Mouse (Mus musculus): ENCODE measurements around the gene Gm10065. TPM values are rescaled to one million over a fixed set of nuclear protein-coding genes. Genes with fewer than 3 reads are reported as not detected.
"Not testable (repeated sequence)": the region's sequence is repeated elsewhere in the genome, so short reads cannot be mapped to it uniquely, and the experiment has no call there.

The Gm10065 gene
- polyA plus RNA-seq, 1 experiment from 2014 or later: not detected

GRCm38 (mm10) chr13:21462516-21462915 lies 16.7 kb downstream of the Gm10065 start:
- not testable (repeated sequence) for H3K4me1 ChIP-seq; ATAC-seq; H3K9ac ChIP-seq; H3K4me3 ChIP-seq; H3K4me2 ChIP-seq; H3K9me3 ChIP-seq (replicated peaks); H3K36me3 ChIP-seq (ENCODE audit: poor library complexity, severe bottlenecking); H3K27ac ChIP-seq; H3K27me3 ChIP-seq
- 57% methylated on average over 9 of the region's 9 CpGs for WGBS

GRCm38 (mm10) chr13:21456347-21456746 lies 22.9 kb downstream of the Gm10065 start:
- Histone ChIP-seq H3K27me3 (peaks cover 19% of the 10 kb centered on the region), H3K36me3 (ENCODE audit: poor library complexity, severe bottlenecking) (peaks cover 2% of the 10 kb centered on the region; the same call in 1 of the 2 replicates), H3K4me1 (peaks cover 16% of the 10 kb centered on the region), H3K4me2 (no peak overlapping the region), H3K9ac (no peak overlapping the region), H3K27ac (no peak overlapping the region), H3K4me3 (no peak overlapping the region), H3K9me3 (replicated peaks) (no peaks in the 10 kb centered on the region)
- WGBS: 11% methylated on average over 4 of the region's 4 CpGs
- no peak for ATAC-seq

- H3K4me3 ChIP-seq: no peak overlapping the region
- peaks cover 16% of the 10 kb centered on the region; the same call in 1 of the 2 replicates for H3K27me3 ChIP-seq
- ATAC-seq: no peak
- no peaks in the 10 kb centered on the region for H3K9me3 ChIP-seq (replicated peaks)
- peaks cover 7% of the 10 kb centered on the region for H3K36me3 ChIP-seq (ENCODE audit: poor library complexity, severe bottlenecking)
- H3K27ac ChIP-seq: no peak overlapping the region
- 94% methylated on average over 3 of the region's 3 CpGs for WGBS
- H3K9ac ChIP-seq: no peak overlapping the region
- peaks cover 17% of the 10 kb centered on the region for H3K4me1 ChIP-seq
- H3K4me2 ChIP-seq: no peak overlapping the region
These were observed 25.1 kb downstream of the Gm10065 start for GRCm38 (mm10) chr13:21454133-21454532.

GRCm38 (mm10) chr13:21453449-21453848 lies 25.8 kb downstream of the Gm10065 start, which contains the start of gene Zscan26:
Gene Zscan26 (minus strand): TSS chr13:21453730.
- Histone ChIP-seq H3K27me3 (peaks cover 16% of the 10 kb centered on the region; the same call in 1 of the 2 replicates), H3K27ac (peak within 1 kb of the TSS; percentile 74), H3K36me3 (ENCODE audit: poor library complexity, severe bottlenecking) (peaks cover 14% of the 10 kb centered on the region), H3K9ac (peak within 1 kb of the TSS; percentile 78), H3K4me3 (peak within 1 kb of the TSS; percentile 79), H3K4me2 (peak within 1 kb of the TSS; percentile 79), H3K9me3 (replicated peaks) (no peaks in the 10 kb centered on the region), H3K4me1 (peaks cover 17% of the 10 kb centered on the region)
- WGBS: under 1% methylated on average over 23 of the region's 23 CpGs
- ATAC-seq: peak; percentile 95

- Histone ChIP-seq H3K4me1 (peaks cover 18% of the 10 kb centered on the region), H3K36me3 (ENCODE audit: poor library complexity, severe bottlenecking) (peaks cover 17% of the 10 kb centered on the region), H3K27me3 (peaks cover 16% of the 10 kb centered on the region; the same call in 1 of the 2 replicates), H3K4me2 (peak overlapping the region; percentile 79), H3K4me3 (peak overlapping the region; percentile 79), H3K27ac (peak overlapping the region; percentile 74), H3K9ac (peak overlapping the region; percentile 78), H3K9me3 (replicated peaks) (no peaks in the 10 kb centered on the region)
- under 1% methylated on average over 13 of the region's 13 CpGs for WGBS
- peak; percentile 39 for ATAC-seq
These were observed 26.2 kb downstream of the Gm10065 start for GRCm38 (mm10) chr13:21453042-21453441.

- Histone ChIP-seq H3K36me3 (ENCODE audit: poor library complexity, severe bottlenecking) (peaks cover 64% of the 10 kb centered on the region), H3K27ac (no peak overlapping the region), H3K4me2 (no peak overlapping the region), H3K27me3 (no peaks in the 10 kb centered on the region), H3K9me3 (replicated peaks) (no peaks in the 10 kb centered on the region), H3K4me1 (peaks cover 20% of the 10 kb centered on the region), H3K4me3 (no peak overlapping the region), H3K9ac (no peak overlapping the region)
- WGBS: 69% methylated on average over 16 of the region's 16 CpGs
- no peak for ATAC-seq
These were observed 31.2 kb downstream of the Gm10065 start for GRCm38 (mm10) chr13:21447856-21448614.

- H3K27ac ChIP-seq: no peak overlapping the region
- H3K9ac ChIP-seq: no peak overlapping the region
- H3K4me3 ChIP-seq: no peak overlapping the region
- no peaks in the 10 kb centered on the region for H3K27me3 ChIP-seq
- peaks cover 69% of the 10 kb centered on the region for H3K36me3 ChIP-seq (ENCODE audit: poor library complexity, severe bottlenecking)
- ATAC-seq: no peak
- peaks cover 8% of the 10 kb centered on the region; the same call in 1 of the 2 replicates for H3K4me1 ChIP-seq
- H3K4me2 ChIP-seq: no peak overlapping the region
- H3K9me3 ChIP-seq (replicated peaks): no peaks in the 10 kb centered on the region
- 91% methylated on average over 9 of the region's 9 CpGs for WGBS
These were observed 32.4 kb downstream of the Gm10065 start for GRCm38 (mm10) chr13:21446796-21447195.

GRCm38 (mm10) chr13:21441207-21441572 lies 38.1 kb downstream of the Gm10065 start:
- no peaks in the 10 kb centered on the region for H3K27me3 ChIP-seq
- no peaks in the 10 kb centered on the region for H3K9me3 ChIP-seq (replicated peaks)
- peak overlapping the region; percentile 84 for H3K4me2 ChIP-seq
- H3K9ac ChIP-seq: peak overlapping the region; percentile 79
- 17% methylated on average over 10 of the region's 10 CpGs for WGBS
- peaks cover 35% of the 10 kb centered on the region for H3K36me3 ChIP-seq (ENCODE audit: poor library complexity, severe bottlenecking)
- peak; percentile 39 for ATAC-seq
- H3K27ac ChIP-seq: peak overlapping the region; percentile 52; the same call in 1 of the 2 replicates
- peak overlapping the region; percentile 59 for H3K4me3 ChIP-seq
- peaks cover 14% of the 10 kb centered on the region for H3K4me1 ChIP-seq

GRCm38 (mm10) chr13:21440503-21441206 lies 38.6 kb downstream of the Gm10065 start, which contains the start of gene Pgbd1:
Gene Pgbd1 (minus strand): TSS chr13:21441058.
- Histone ChIP-seq H3K4me3 (peak within 1 kb of the TSS; percentile 59), H3K36me3 (ENCODE audit: poor library complexity, severe bottlenecking) (peaks cover 30% of the 10 kb centered on the region), H3K4me1 (peaks cover 14% of the 10 kb centered on the region), H3K27me3 (no peaks in the 10 kb centered on the region), H3K9me3 (replicated peaks) (no peaks in the 10 kb centered on the region), H3K9ac (peak within 1 kb of the TSS; percentile 79), H3K27ac (peak within 1 kb of the TSS; percentile 52), H3K4me2 (peak within 1 kb of the TSS; percentile 84)
- 2% methylated on average over 32 of the region's 32 CpGs for WGBS
- peak; percentile 95 for ATAC-seq

GRCm38 (mm10) chr13:21435476-21435875 lies 43.8 kb downstream of the Gm10065 start:
- no peak for ATAC-seq
- WGBS: 90% methylated on average over 4 of the region's 4 CpGs
- Histone ChIP-seq H3K9me3 (replicated peaks) (no peaks in the 10 kb centered on the region), H3K27me3 (no peaks in the 10 kb centered on the region), H3K4me2 (no peak overlapping the region), H3K27ac (no peak overlapping the region), H3K9ac (no peak overlapping the region), H3K36me3 (ENCODE audit: poor library complexity, severe bottlenecking) (no peaks in the 10 kb centered on the region), H3K4me1 (peaks cover 8% of the 10 kb centered on the region), H3K4me3 (no peak overlapping the region)
